Mouse (Mus musculus) naive thymus-derived CD4-positive, alpha-beta T cell, adult 2 months (primary cell): ENCODE data around the gene Mrpl52.

Source experiments
- DNase-seq: peaks from one replicate; pipeline ENCODE4 v3.0.0-alpha.2; 2011; ENCODE audit warnings: low read depth

Gene Mrpl52

DNA sequence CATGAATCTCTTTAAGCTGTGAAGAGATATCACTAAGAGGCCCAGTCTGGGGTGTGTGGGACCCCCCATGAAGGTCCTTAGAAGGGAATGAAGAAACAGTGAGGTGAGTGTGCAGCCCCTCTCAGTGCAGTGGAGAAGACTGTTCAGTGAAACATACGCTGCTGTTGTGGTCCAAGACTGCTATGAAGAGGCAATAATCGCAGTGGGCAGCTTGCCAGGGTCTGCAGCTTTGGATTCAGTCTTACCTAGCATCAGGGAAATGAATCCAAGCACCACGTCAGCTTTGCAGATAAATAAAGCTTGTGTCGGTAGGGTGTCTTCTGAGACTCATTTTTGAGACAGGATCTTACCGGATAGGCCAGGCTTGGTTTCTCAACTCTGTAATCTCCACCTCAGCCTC, 46.0 kb downstream of the Mrpl52 start:
- no peak for DNase-seq

DNA sequence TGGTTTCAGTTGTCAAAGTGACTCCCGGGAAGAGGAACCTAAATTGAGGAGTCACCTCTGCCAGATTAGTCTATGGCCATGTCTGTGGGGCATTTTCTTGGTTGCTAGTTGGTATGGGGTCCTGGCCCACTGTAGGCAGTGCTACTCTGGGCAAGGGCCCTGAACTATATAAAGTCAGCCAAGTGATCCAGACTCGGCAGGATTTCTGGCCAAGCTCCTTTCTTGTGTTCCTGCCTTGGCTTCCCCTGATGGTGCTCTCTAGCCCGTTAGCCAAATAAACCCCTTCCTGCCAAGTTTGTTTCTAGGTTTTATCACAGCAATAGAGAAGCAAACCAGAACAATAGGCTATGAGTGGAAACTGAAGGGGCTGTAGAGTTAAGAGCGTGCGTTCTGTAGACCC, 48.0 kb downstream of the Mrpl52 start:
- DNase-seq: no peak

DNA sequence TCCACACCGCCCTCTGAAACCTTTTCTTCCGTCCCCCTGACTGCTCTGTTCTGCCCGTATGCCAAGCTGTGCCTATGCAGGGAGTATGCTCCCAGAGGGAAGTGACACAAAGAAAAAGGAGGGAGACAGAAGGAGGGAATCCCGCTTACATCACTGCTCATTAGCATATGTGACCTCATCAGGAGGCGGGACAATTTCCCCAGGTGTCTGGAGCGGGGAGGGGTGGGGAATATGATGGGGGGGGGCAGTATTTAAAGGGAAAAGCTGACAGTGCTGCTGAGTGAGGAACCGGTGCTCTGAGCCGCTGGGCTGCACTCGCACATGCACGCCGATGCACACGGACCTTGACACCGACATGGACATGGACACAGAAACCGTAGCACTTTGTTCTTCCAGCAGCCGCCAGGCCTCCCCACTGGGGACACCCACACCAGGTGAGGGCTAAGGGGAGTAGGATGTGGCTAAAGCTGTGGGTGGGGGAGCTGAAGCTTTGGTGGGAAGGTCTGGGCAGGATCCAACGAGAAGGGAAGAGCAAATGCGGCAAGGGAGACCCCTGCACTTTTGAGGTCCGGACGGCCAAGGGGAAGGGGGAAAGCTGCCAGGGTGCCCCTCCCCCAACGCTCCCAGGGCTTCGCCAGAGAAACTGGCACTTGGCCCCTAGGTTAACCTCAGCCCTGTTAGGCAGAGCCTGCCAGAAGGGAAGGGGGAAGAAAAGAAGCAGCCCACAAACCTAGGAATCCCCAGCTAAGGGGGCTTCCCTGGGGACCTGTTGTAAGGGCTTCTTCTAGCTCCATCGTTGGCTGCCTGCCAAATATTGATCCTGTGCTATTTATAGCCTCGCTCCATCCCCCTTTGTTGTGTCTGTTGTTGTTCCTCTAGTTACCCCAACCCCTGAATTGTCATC, 49.5 kb downstream of the Mrpl52 start, which contains the start of gene Rem2:
Gene Rem2 (plus strand): TSS at position 160 of the 904 bp plus-strand sequence.
- no peak for DNase-seq

DNA sequence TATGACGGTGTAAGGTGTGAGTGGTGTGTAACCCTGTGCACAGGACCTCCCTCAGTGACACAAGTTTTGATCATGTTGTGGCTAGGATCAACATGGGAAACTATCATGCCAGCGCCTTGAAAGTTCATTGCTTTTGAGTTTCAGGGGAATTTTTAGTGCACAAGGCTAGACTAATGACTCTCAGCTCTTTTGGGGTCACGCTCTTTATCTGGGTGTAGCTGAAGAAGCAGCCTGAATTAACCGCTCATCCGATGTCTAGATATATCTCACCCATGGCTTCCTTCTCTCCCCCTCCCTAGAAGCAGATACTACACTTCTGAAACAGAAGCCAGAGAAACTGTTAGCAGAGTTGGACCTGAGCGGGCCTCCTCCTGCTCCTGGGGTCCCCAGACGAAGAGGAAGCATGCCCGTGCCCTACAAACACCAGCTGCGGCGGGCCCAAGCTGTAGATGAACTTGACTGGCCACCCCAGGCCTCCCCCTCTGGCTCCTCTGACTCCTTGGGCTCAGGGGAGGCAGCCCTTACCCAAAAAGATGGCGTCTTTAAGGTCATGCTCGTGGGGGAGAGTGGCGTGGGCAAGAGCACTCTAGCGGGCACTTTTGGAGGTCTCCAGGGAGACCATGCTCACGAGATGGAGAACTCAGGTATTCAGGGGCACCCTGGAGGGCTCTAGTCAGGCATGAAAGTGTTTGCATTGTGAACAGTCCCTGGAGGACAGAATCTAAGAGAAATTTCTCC, 50.6 kb downstream of the Mrpl52 start:
- no peak for DNase-seq
